Mouse (Mus musculus) frontal cortex, adult 2 months (tissue): ENCODE data around the gene Ctdsp1. TPM values are rescaled to one million over a fixed set of nuclear protein-coding genes. Genes with fewer than 3 reads are reported as not detected.
A peak's percentile ranks its signal among the peaks of the same experiment; 100 is the strongest.

Source experiments
- DNase-seq, 2 experiments: peaks; one replicate each; pipeline ENCODE4 v3.0.0; 2022; ENCODE audit warnings: low spot score in 1 of 2; ENCODE audit errors: extremely low spot score in 1 of 2
- polyA plus RNA-seq: library from polyadenylated mRNA; depleted of rRNA; stranded (reverse); fragments of >200 nt; gene quantifications from 2 replicates; pipeline ENCODE4 v1.2.3, GENCODE M21; 2012

Gene Ctdsp1
- polyA plus RNA-seq, 1 experiment: 27.4 TPM

- no peak for DNase-seq
Measured at GRCm38 (mm10) chr1:74375561-74375960, 15.7 kb upstream of the Ctdsp1 start.

- DNase-seq: no peak
Measured at GRCm38 (mm10) chr1:74376396-74376795, 14.9 kb upstream of the Ctdsp1 start.

- DNase-seq: no peak
Measured at GRCm38 (mm10) chr1:74379058-74379504, 12.2 kb upstream of the Ctdsp1 start.

- no peak for DNase-seq
Measured at GRCm38 (mm10) chr1:74380484-74380883, 10.8 kb upstream of the Ctdsp1 start.

GRCm38 (mm10) chr1:74381588-74382021 lies 9.7 kb upstream of the Ctdsp1 start:
- no peak for DNase-seq

- no peak for DNase-seq
Measured at GRCm38 (mm10) chr1:74383385-74383784, 7.9 kb upstream of the Ctdsp1 start.

- no peak for DNase-seq
Measured at GRCm38 (mm10) chr1:74384525-74384924, 6.8 kb upstream of the Ctdsp1 start.

GRCm38 (mm10) chr1:74385064-74385463 lies 6.2 kb upstream of the Ctdsp1 start:
- no peak for DNase-seq

- DNase-seq: no peak
Measured at GRCm38 (mm10) chr1:74385531-74385930, 5.8 kb upstream of the Ctdsp1 start.

- no peak for DNase-seq
Measured at GRCm38 (mm10) chr1:74386363-74386713, 5.0 kb upstream of the Ctdsp1 start.

GRCm38 (mm10) chr1:74386714-74387385 lies 4.5 kb upstream of the Ctdsp1 start:
- DNase-seq: peak; percentile 86 to 94

- DNase-seq: no peak
Measured at GRCm38 (mm10) chr1:74387386-74387988, 3.8 kb upstream of the Ctdsp1 start.

GRCm38 (mm10) chr1:74388398-74388920 lies 2.9 kb upstream of the Ctdsp1 start:
- no peak for DNase-seq

- DNase-seq: no peak
Measured at GRCm38 (mm10) chr1:74389831-74390286, 1.4 kb upstream of the Ctdsp1 start.

- DNase-seq: peak in 1 of 2 experiments; percentile 44
Measured at GRCm38 (mm10) chr1:74390287-74390906, 912 bp upstream of the Ctdsp1 start.

- peak in 1 of 2 experiments; percentile 36 for DNase-seq
Measured at GRCm38 (mm10) chr1:74391844-74392441, 634 bp downstream of the Ctdsp1 start.

GRCm38 (mm10) chr1:74392446-74392994 lies 1.2 kb downstream of the Ctdsp1 start:
- DNase-seq: no peak

- no peak for DNase-seq
Measured at GRCm38 (mm10) chr1:74393010-74393409, 1.7 kb downstream of the Ctdsp1 start.

- no peak for DNase-seq
Measured at GRCm38 (mm10) chr1:74393697-74394096, 2.4 kb downstream of the Ctdsp1 start.

- DNase-seq: no peak
Measured at GRCm38 (mm10) chr1:74394311-74394710, 3.0 kb downstream of the Ctdsp1 start.

- DNase-seq: no peak
Measured at GRCm38 (mm10) chr1:74394858-74395257, 3.5 kb downstream of the Ctdsp1 start.
